Mouse (Mus musculus): Measurements from ENCODE around the gene Dapp1. TPM values are rescaled to one million over a fixed set of nuclear protein-coding genes. Genes with fewer than 3 reads are reported as not detected.

Gene Dapp1
- total and polyA plus RNA-seq, 3 experiments: 53.5 to 63.6 (median 62.8) TPM

DNA sequence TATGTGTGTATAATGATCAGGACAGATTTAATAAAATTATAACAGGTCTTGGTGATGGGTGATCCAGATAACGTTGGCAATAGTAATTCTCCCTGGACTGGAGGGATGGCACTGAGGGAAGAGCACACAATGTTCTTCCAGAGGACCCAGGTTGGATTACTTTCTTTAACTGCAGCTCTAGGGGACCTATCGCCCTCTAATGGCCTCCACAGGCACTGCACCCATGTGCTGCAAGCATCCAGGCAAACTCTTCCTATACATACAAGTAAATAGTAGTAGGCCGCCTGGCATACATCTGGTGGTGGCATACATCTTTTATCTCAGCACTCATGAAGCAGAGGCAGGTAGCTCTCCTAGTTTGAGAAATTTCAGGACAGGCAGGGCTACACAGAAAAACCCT, 86.1 kb downstream of the Dapp1 start:
- H3K27me3 ChIP-seq (replicated peaks): no peaks in the 10 kb centered on the region
- no peaks in the 10 kb centered on the region for H3K79me2 ChIP-seq (replicated peaks; ENCODE audit: control insufficient read depth, extremely low read depth, insufficient read depth, poor library complexity, severe bottlenecking)
- peak; percentile 45 for DNase-seq (ENCODE audit: extremely low read depth)
- in situ Hi-C loops (cut with MboI; ENCODE audit: low pct_ligation_motif_present, low pct_unique_long_range_greater_than_20kb, low sequenced_read_pairs): no loop called here
- peaks cover 0 to 28% of the 10 kb centered on the region in 2 experiments; a peak in 2 of 4 replicates for H3K4me1 ChIP-seq (ENCODE audit: control insufficient read depth in 1 of 2, insufficient read depth in 2 of 2)
- TF ChIP-seq HCFC1 (IDR thresholded peaks at IDR 0.05; ENCODE audit: low read depth, low read length) (no peak), USF2 (conservative IDR thresholded peaks at IDR 0.05; ENCODE audit: low read depth, low read length) (no peak), SMC3 (IDR thresholded peaks at IDR 0.05; ENCODE audit: low read depth, low read length) (peak; percentile 73), CHD1 (IDR thresholded peaks at IDR 0.05; ENCODE audit: low read depth, low read length) (no peak), KAT2A (IDR thresholded peaks at IDR 0.05; ENCODE audit: insufficient replicate concordance, low read length) (no peak), RAD21 (IDR thresholded peaks at IDR 0.05; ENCODE audit: low read depth, low read length) (peak; percentile 68), CTCF (conservative IDR thresholded peaks at IDR 0.05 in 1 of 2, IDR thresholded peaks at IDR 0.05 in 1 of 2; ENCODE audit: low read depth in 2 of 2, low read length in 2 of 2) (peak; percentile 78 to 88)
- no peak overlapping the region for H3K4me3 ChIP-seq (replicated peaks in 1 of 3; ENCODE audit: low read depth in 2 of 3, low read length in 2 of 3, poor library complexity in 1 of 3)
- no peak overlapping the region for H3K4me2 ChIP-seq (ENCODE audit: insufficient read depth, low read depth, poor library complexity, severe bottlenecking)
- peaks cover 5% of the 10 kb centered on the region for H3K9me3 ChIP-seq (replicated peaks; ENCODE audit: low read length)
- dilution Hi-C loops (cut with MboI; ENCODE audit: extremely low pct_ligation_motif_present, extremely low pct_unique_long_range_greater_than_20kb, low sequenced_read_pairs): no loop called here
- no peak overlapping the region for H3K9ac ChIP-seq (ENCODE audit: insufficient read depth, low read depth)
- no peak overlapping the region for H3K27ac ChIP-seq (ENCODE audit: insufficient read depth, low read depth)
- peaks cover 35 to 53% of the 10 kb centered on the region in 2 experiments for H3K36me3 ChIP-seq (replicated peaks in 1 of 2; ENCODE audit: control insufficient read depth in 1 of 2, insufficient read depth in 1 of 2, low read length in 1 of 2)

DNA sequence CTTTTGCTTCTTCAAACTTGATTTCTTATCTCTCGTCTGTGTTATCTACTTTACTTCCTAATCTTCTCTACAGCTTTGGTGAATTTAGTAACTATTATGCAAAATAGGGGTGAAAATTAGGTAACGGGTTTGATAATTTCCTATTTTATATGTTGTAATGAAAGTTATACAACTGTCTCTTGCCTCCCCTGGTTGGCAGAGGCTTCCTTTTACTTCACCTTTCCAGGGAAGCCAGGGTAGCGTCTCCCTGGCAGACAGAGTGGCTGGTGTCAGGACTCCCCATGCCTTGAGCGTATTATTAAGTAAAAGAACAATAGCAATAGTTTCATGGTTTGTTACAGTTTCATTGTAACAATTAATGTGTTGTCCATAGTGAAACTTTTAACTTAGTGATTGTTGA, 87.6 kb downstream of the Dapp1 start:
- H3K4me3 ChIP-seq (replicated peaks in 1 of 3; ENCODE audit: low read depth in 2 of 3, low read length in 2 of 3, poor library complexity in 1 of 3): no peak overlapping the region
- no peak overlapping the region for H3K9ac ChIP-seq (ENCODE audit: insufficient read depth, low read depth)
- no peaks in the 10 kb centered on the region for H3K27me3 ChIP-seq (replicated peaks)
- no peak for DNase-seq (ENCODE audit: extremely low read depth)
- dilution Hi-C loops (cut with MboI; ENCODE audit: extremely low pct_ligation_motif_present, extremely low pct_unique_long_range_greater_than_20kb, low sequenced_read_pairs): no loop called here
- H3K9me3 ChIP-seq (replicated peaks; ENCODE audit: low read length): peaks cover 14% of the 10 kb centered on the region
- TF ChIP-seq GABPA (IDR thresholded peaks at IDR 0.05; ENCODE audit: insufficient replicate concordance, low read depth, low read length) (no peak), MAZ (IDR thresholded peaks at IDR 0.05; ENCODE audit: low read depth, low read length) (no peak), ZNF384 (IDR thresholded peaks at IDR 0.05; ENCODE audit: low read depth, low read length) (no peak), EP300 (IDR thresholded peaks at IDR 0.05; ENCODE audit: low read length) (no peak), PAX5 (IDR thresholded peaks at IDR 0.05; ENCODE audit: low read length) (no peak), JUND (conservative IDR thresholded peaks at IDR 0.05; ENCODE audit: low read depth, low read length) (no peak), IRF4 (IDR thresholded peaks at IDR 0.05; ENCODE audit: low read depth, low read length) (no peak), KAT2A (IDR thresholded peaks at IDR 0.05; ENCODE audit: insufficient replicate concordance, low read length) (no peak), UBTF (IDR thresholded peaks at IDR 0.05; ENCODE audit: low read depth, low read length) (no peak), NRF1 (IDR thresholded peaks at IDR 0.05; ENCODE audit: low read depth, low read length) (no peak), CTCF (conservative IDR thresholded peaks at IDR 0.05 in 1 of 2, IDR thresholded peaks at IDR 0.05 in 1 of 2; ENCODE audit: low read depth in 2 of 2, low read length in 2 of 2) (no peak), NELFE (IDR thresholded peaks at IDR 0.05; ENCODE audit: low read depth, low read length) (no peak), MXI1 (IDR thresholded peaks at IDR 0.05; ENCODE audit: low read depth, low read length) (no peak), SIN3A (IDR thresholded peaks at IDR 0.05; ENCODE audit: low read length) (no peak), ETS1 (conservative IDR thresholded peaks at IDR 0.05; ENCODE audit: low read depth, low read length) (no peak), ZC3H11A (IDR thresholded peaks at IDR 0.05; ENCODE audit: low read depth, low read length) (no peak), USF1 (IDR thresholded peaks at IDR 0.05; ENCODE audit: low read depth, low read length) (no peak), RAD21 (IDR thresholded peaks at IDR 0.05; ENCODE audit: low read depth, low read length) (no peak), BHLHE40 (IDR thresholded peaks at IDR 0.05; ENCODE audit: low read depth, low read length) (no peak), USF2 (conservative IDR thresholded peaks at IDR 0.05; ENCODE audit: low read depth, low read length) (no peak)
- H3K4me2 ChIP-seq (ENCODE audit: insufficient read depth, low read depth, poor library complexity, severe bottlenecking): no peak overlapping the region
- H3K4me1 ChIP-seq (ENCODE audit: control insufficient read depth in 1 of 2, insufficient read depth in 2 of 2): peaks cover 2 to 31% of the 10 kb centered on the region in 2 experiments; a peak in 3 of 4 replicates
- H3K79me2 ChIP-seq (replicated peaks; ENCODE audit: control insufficient read depth, extremely low read depth, insufficient read depth, poor library complexity, severe bottlenecking): no peaks in the 10 kb centered on the region
- in situ Hi-C loops (cut with MboI; ENCODE audit: low pct_ligation_motif_present, low pct_unique_long_range_greater_than_20kb, low sequenced_read_pairs): no loop called here
- H3K36me3 ChIP-seq (replicated peaks in 1 of 2; ENCODE audit: control insufficient read depth in 1 of 2, insufficient read depth in 1 of 2, low read length in 1 of 2): peaks cover 37 to 57% of the 10 kb centered on the region in 2 experiments
- H3K27ac ChIP-seq (ENCODE audit: insufficient read depth, low read depth): no peak overlapping the region

All from CH12.LX (cell line).